Mouse (Mus musculus): Measurements from ENCODE around the gene Ston1. TPM values are rescaled to one million over a fixed set of nuclear protein-coding genes. Genes with fewer than 3 reads are reported as not detected.
A peak's percentile ranks its signal among the peaks of the same experiment; 100 is the strongest.

Ston1 gene
- polyA plus RNA-seq, 1 experiment from 2014 or later: 9.1 TPM

- Histone ChIP-seq H3K27ac (replicated peaks; ENCODE audit: low read depth, low read length) (peak overlapping the region; percentile 88), H3K9ac (ENCODE audit: low read depth, low read length) (no peak overlapping the region), H3K36me3 (ENCODE audit: control insufficient read depth, insufficient read depth, low read length) (peaks cover 6% of the 10 kb centered on the region; the same call in 1 of the 2 replicates), H3K4me1 (ENCODE audit: control insufficient read depth, insufficient read depth, low read length) (peaks cover 48% of the 10 kb centered on the region), H3K27me3 (replicated peaks; ENCODE audit: control insufficient read depth, insufficient read depth, low read length) (no peaks in the 10 kb centered on the region), H3K4me2 (ENCODE audit: low read depth, low read length) (no peak overlapping the region), H3K4me3 (ENCODE audit: low read depth, low read length) (no peak overlapping the region), H3K9me3 (ENCODE audit: control insufficient read depth, low read length) (no peaks in the 10 kb centered on the region)
- ATAC-seq (ENCODE audit: low read depth): no peak
- DNase-seq (ENCODE audit: low spot score): no peak
- WGBS: 90% methylated on average over 13 of the region's 13 CpGs
Measured at GRCm38 (mm10) chr17:88625350-88625749, 27.9 kb downstream of the Ston1 start.

GRCm38 (mm10) chr17:88625931-88626330 lies 28.4 kb downstream of the Ston1 start:
- Histone ChIP-seq H3K27ac (replicated peaks; ENCODE audit: low read depth, low read length) (peak overlapping the region; percentile 88), H3K4me1 (ENCODE audit: control insufficient read depth, insufficient read depth, low read length) (peaks cover 54% of the 10 kb centered on the region), H3K4me3 (ENCODE audit: low read depth, low read length) (no peak overlapping the region), H3K27me3 (replicated peaks; ENCODE audit: control insufficient read depth, insufficient read depth, low read length) (no peaks in the 10 kb centered on the region), H3K9ac (ENCODE audit: low read depth, low read length) (0 out of 2 replicates have a peak overlapping the region, but pooled peaks have one; percentile 10), H3K9me3 (ENCODE audit: control insufficient read depth, low read length) (no peaks in the 10 kb centered on the region), H3K4me2 (ENCODE audit: low read depth, low read length) (peak overlapping the region; percentile 38; the same call in 1 of the 2 replicates), H3K36me3 (ENCODE audit: control insufficient read depth, insufficient read depth, low read length) (peaks cover 3% of the 10 kb centered on the region; the same call in 1 of the 2 replicates)
- WGBS: 39% methylated on average over 7 of the region's 7 CpGs
- peak; percentile 32 for DNase-seq (ENCODE audit: low spot score)
- ATAC-seq (ENCODE audit: low read depth): no peak

DNA sequence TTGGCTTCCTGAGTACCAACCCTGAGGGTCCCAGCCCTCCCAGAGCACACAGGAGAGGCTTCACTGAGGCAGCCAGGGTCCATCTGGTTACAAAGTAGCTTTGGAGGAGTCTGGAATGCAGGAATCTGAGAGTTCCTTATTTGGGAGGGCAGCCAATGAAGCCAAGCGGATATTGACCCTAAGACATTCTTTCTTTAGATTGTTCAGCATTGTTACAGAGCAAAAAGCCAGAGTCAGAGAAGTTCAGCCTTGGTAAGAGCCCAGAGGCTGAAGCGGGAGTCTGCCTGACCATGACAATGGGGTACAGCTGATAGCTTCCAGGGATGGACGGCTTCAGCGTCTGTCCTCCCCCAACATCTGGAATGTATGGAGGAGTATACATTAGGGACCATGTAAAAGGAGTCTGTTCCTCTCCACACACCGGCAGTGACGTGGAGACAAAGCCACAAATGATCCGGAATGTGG lies 28.9 kb downstream of the Ston1 start:
- Histone ChIP-seq H3K4me2 (ENCODE audit: low read depth, low read length) (peak overlapping the region; percentile 38), H3K36me3 (ENCODE audit: control insufficient read depth, insufficient read depth, low read length) (no peaks in the 10 kb centered on the region), H3K9me3 (ENCODE audit: control insufficient read depth, low read length) (no peaks in the 10 kb centered on the region), H3K4me1 (ENCODE audit: control insufficient read depth, insufficient read depth, low read length) (peaks cover 58% of the 10 kb centered on the region), H3K9ac (ENCODE audit: low read depth, low read length) (0 out of 2 replicates have a peak overlapping the region, but pooled peaks have one; percentile 10), H3K27me3 (replicated peaks; ENCODE audit: control insufficient read depth, insufficient read depth, low read length) (no peaks in the 10 kb centered on the region), H3K4me3 (ENCODE audit: low read depth, low read length) (no peak overlapping the region), H3K27ac (replicated peaks; ENCODE audit: low read depth, low read length) (peak overlapping the region; percentile 88)
- DNase-seq (ENCODE audit: low spot score) (peak; percentile 80), ATAC-seq (ENCODE audit: low read depth) (peak; percentile 43)
- 12% methylated on average over 7 of the region's 7 CpGs for WGBS

GRCm38 (mm10) chr17:88627150-88627549 lies 29.7 kb downstream of the Ston1 start:
- ATAC-seq (ENCODE audit: low read depth) (no peak), DNase-seq (ENCODE audit: low spot score) (no peak)
- Histone ChIP-seq H3K4me2 (ENCODE audit: low read depth, low read length) (peak overlapping the region; percentile 38), H3K27ac (replicated peaks; ENCODE audit: low read depth, low read length) (peak overlapping the region; percentile 88), H3K4me1 (ENCODE audit: control insufficient read depth, insufficient read depth, low read length) (peaks cover 66% of the 10 kb centered on the region), H3K27me3 (replicated peaks; ENCODE audit: control insufficient read depth, insufficient read depth, low read length) (no peaks in the 10 kb centered on the region), H3K9me3 (ENCODE audit: control insufficient read depth, low read length) (no peaks in the 10 kb centered on the region), H3K9ac (ENCODE audit: low read depth, low read length) (no peak overlapping the region), H3K36me3 (ENCODE audit: control insufficient read depth, insufficient read depth, low read length) (no peaks in the 10 kb centered on the region), H3K4me3 (ENCODE audit: low read depth, low read length) (no peak overlapping the region)
- 63% methylated on average over 7 of the region's 7 CpGs for WGBS

- H3K9ac ChIP-seq (ENCODE audit: low read depth, low read length): no peak overlapping the region
Measured at GRCm38 (mm10) chr17:88628676-88629380, 31.3 kb downstream of the Ston1 start.

GRCm38 (mm10) chr17:88629381-88629759 lies 31.9 kb downstream of the Ston1 start:
- Histone ChIP-seq H3K4me1 (ENCODE audit: control insufficient read depth, insufficient read depth, low read length) (peaks cover 66% of the 10 kb centered on the region), H3K27ac (replicated peaks; ENCODE audit: low read depth, low read length) (peak overlapping the region; percentile 96), H3K4me3 (ENCODE audit: low read depth, low read length) (0 out of 2 replicates have a peak overlapping the region, but pooled peaks have one; percentile 3), H3K9ac (ENCODE audit: low read depth, low read length) (peak overlapping the region; percentile 50), H3K27me3 (replicated peaks; ENCODE audit: control insufficient read depth, insufficient read depth, low read length) (no peaks in the 10 kb centered on the region), H3K4me2 (ENCODE audit: low read depth, low read length) (peak overlapping the region; percentile 44), H3K9me3 (ENCODE audit: control insufficient read depth, low read length) (no peaks in the 10 kb centered on the region), H3K36me3 (ENCODE audit: control insufficient read depth, insufficient read depth, low read length) (no peaks in the 10 kb centered on the region)
- 14% methylated on average over 4 of the region's 4 CpGs for WGBS
- peak; percentile 49 for ATAC-seq (ENCODE audit: low read depth)
- peak; percentile 89 for DNase-seq (ENCODE audit: low spot score)

More at GRCm38 (mm10) chr17:88628676-88629380, 31.3 kb downstream of the Ston1 start:
- ATAC-seq (ENCODE audit: low read depth): peak; percentile 34
- H3K36me3 ChIP-seq (ENCODE audit: control insufficient read depth, insufficient read depth, low read length): no peaks in the 10 kb centered on the region
- peaks cover 66% of the 10 kb centered on the region for H3K4me1 ChIP-seq (ENCODE audit: control insufficient read depth, insufficient read depth, low read length)
- no peaks in the 10 kb centered on the region for H3K9me3 ChIP-seq (ENCODE audit: control insufficient read depth, low read length)
- peak; percentile 91 for DNase-seq (ENCODE audit: low spot score)
- no peaks in the 10 kb centered on the region for H3K27me3 ChIP-seq (replicated peaks; ENCODE audit: control insufficient read depth, insufficient read depth, low read length)
- H3K4me2 ChIP-seq (ENCODE audit: low read depth, low read length): peak overlapping the region; percentile 44; the same call in 1 of the 2 replicates
- no peak overlapping the region for H3K4me3 ChIP-seq (ENCODE audit: low read depth, low read length)
- peak overlapping the region; percentile 96 for H3K27ac ChIP-seq (replicated peaks; ENCODE audit: low read depth, low read length)
- WGBS: 29% methylated on average over 10 of the region's 10 CpGs

DNA sequence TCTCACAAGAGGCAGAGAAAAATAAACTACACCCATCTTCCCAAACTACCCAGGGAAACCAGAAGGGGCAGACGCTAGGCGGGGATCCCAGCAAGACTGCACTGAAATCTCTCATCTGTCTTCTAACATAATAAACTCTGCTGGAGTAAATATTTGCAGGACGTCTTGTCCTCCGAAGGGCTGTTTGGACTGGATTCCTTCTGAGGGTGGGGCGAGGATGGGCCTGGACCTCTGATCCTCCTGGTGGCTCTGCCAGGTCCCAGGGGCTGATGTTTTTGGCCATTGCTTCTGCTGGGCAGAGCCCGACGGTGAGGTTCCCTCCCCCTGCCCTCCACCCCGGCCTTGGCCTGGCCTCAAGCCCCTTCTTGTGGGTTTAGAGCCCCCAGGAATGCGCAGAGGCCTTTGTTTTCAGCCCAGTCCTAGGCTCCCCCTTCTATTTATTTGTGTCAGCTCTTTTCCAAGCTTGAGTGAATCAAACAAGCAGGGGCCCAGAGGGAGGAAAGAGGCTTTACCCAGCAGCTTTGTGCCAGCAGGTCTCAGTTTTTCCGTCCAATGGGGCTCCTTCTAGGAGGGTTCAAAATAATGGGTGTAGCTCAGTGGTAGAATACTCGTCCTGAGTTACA lies 32.6 kb downstream of the Ston1 start:
- DNase-seq (ENCODE audit: low spot score): peak; percentile 90
- Histone ChIP-seq H3K27ac (replicated peaks; ENCODE audit: low read depth, low read length) (peak overlapping the region; percentile 96), H3K4me3 (ENCODE audit: low read depth, low read length) (no peak overlapping the region), H3K9me3 (ENCODE audit: control insufficient read depth, low read length) (no peaks in the 10 kb centered on the region), H3K9ac (ENCODE audit: low read depth, low read length) (peak overlapping the region; percentile 50), H3K4me1 (ENCODE audit: control insufficient read depth, insufficient read depth, low read length) (peaks cover 66% of the 10 kb centered on the region), H3K27me3 (replicated peaks; ENCODE audit: control insufficient read depth, insufficient read depth, low read length) (no peaks in the 10 kb centered on the region), H3K4me2 (ENCODE audit: low read depth, low read length) (peak overlapping the region; percentile 44), H3K36me3 (ENCODE audit: control insufficient read depth, insufficient read depth, low read length) (peaks cover 1% of the 10 kb centered on the region)
- WGBS: 21% methylated on average over 11 of the region's 11 CpGs
- peak; percentile 62 for ATAC-seq (ENCODE audit: low read depth)

DNA sequence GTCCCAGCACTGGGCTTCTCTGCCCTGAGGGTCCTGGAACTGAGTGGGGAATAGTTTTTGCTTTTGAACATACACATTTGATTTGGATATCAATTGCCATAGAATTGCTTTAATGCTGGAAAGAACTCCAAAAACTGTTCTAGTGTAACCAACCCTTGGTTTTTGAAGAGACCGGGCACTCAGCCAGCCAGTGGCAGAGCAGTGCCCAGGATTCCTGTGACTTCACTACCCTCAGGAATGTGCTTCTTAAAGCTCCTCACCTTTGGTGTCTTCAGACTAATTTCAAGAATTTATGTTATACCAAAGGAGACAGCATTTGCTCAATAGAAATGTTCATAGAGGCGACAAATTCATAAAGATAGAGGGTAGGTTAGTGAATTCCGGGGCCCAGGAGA lies 33.1 kb downstream of the Ston1 start:
- H3K36me3 ChIP-seq (ENCODE audit: control insufficient read depth, insufficient read depth, low read length): peaks cover 6% of the 10 kb centered on the region
- H3K4me1 ChIP-seq (ENCODE audit: control insufficient read depth, insufficient read depth, low read length): peaks cover 63% of the 10 kb centered on the region
- no peak overlapping the region for H3K4me3 ChIP-seq (ENCODE audit: low read depth, low read length)
- no peaks in the 10 kb centered on the region for H3K27me3 ChIP-seq (replicated peaks; ENCODE audit: control insufficient read depth, insufficient read depth, low read length)
- ATAC-seq (ENCODE audit: low read depth) (peak; percentile 20), DNase-seq (ENCODE audit: low spot score) (peak; percentile 82)
- H3K9me3 ChIP-seq (ENCODE audit: control insufficient read depth, low read length): no peaks in the 10 kb centered on the region
- peak overlapping the region; percentile 96 for H3K27ac ChIP-seq (replicated peaks; ENCODE audit: low read depth, low read length)
- H3K4me2 ChIP-seq (ENCODE audit: low read depth, low read length): peak overlapping the region; percentile 44; the same call in 1 of the 2 replicates
- H3K9ac ChIP-seq (ENCODE audit: low read depth, low read length): no peak overlapping the region
- WGBS: 40% methylated on average over 3 of the region's 3 CpGs

All from embryonic facial prominence, embryonic 14.5 days (tissue).